Mouse (Mus musculus): ENCODE measurements at regions not wholly inside any gene's neighbourhood (a gene's known extent, or its start where the extent isn't known, plus 50 kb on each side); places are given as distances from the start of the nearest gene placed in this dataset.

GRCm38 (mm10) chr2:57772315-57772714 lies 225.4 kb upstream of the Galnt5 start:
- 68% methylated on average over 2 of the region's 2 CpGs for WGBS
- DNase-seq (ENCODE audit: low spot score), result peak; percentile 13

GRCm38 (mm10) chr2:57776154-57776553 lies 221.5 kb upstream of the Galnt5 start:
- 59% methylated on average over 5 of the region's 5 CpGs for WGBS
- no peak overlapping the region for H3K27ac ChIP-seq
- no peak for TF ChIP-seq CTCF (IDR thresholded peaks at IDR 0.05; ENCODE audit: low read depth)
- no peaks in the 10 kb centered on the region for H3K4me1 ChIP-seq (replicated peaks; ENCODE audit: insufficient read depth, low read length)
- no peaks in the 10 kb centered on the region for H3K36me3 ChIP-seq (ENCODE audit: insufficient read depth, low read length)
- H3K27me3 ChIP-seq (ENCODE audit: insufficient read depth, low read length), result no peaks in the 10 kb centered on the region
- ATAC-seq (replicated peaks; ENCODE audit: low FRiP score, low read depth) (no peak), DNase-seq (ENCODE audit: low spot score) (no peak)
- H3K4me3 ChIP-seq (replicated peaks; ENCODE audit: low read depth, low read length), result no peak overlapping the region
- H3K4me2 ChIP-seq (ENCODE audit: low read length), result no peak overlapping the region
- H3K9ac ChIP-seq (ENCODE audit: low read depth, low read length), result no peak overlapping the region
- no peaks in the 10 kb centered on the region for H3K9me3 ChIP-seq (replicated peaks; ENCODE audit: low read length)

More at GRCm38 (mm10) chr2:57772315-57772714, 225.4 kb upstream of the Galnt5 start:
- H3K36me3 ChIP-seq (ENCODE audit: insufficient read depth, low read length), result no peaks in the 10 kb centered on the region
- no peaks in the 10 kb centered on the region for H3K4me1 ChIP-seq (replicated peaks; ENCODE audit: insufficient read depth, low read length)
- H3K27ac ChIP-seq, result no peak overlapping the region
- H3K4me2 ChIP-seq (ENCODE audit: low read length), result no peak overlapping the region
- ATAC-seq (replicated peaks; ENCODE audit: low FRiP score, low read depth), result no peak
- no peak overlapping the region for H3K4me3 ChIP-seq (replicated peaks; ENCODE audit: low read depth, low read length)
- no peak overlapping the region for H3K9ac ChIP-seq (ENCODE audit: low read depth, low read length)
- peak; percentile 48 for TF ChIP-seq CTCF (IDR thresholded peaks at IDR 0.05; ENCODE audit: low read depth)
- H3K9me3 ChIP-seq (replicated peaks; ENCODE audit: low read length), result no peaks in the 10 kb centered on the region
- no peaks in the 10 kb centered on the region for H3K27me3 ChIP-seq (ENCODE audit: insufficient read depth, low read length)

- Histone ChIP-seq H3K36me3 (ENCODE audit: insufficient read depth, low read length) (no peaks in the 10 kb centered on the region), H3K4me2 (ENCODE audit: low read length) (no peak overlapping the region), H3K27me3 (ENCODE audit: insufficient read depth, low read length) (no peaks in the 10 kb centered on the region), H3K9me3 (replicated peaks; ENCODE audit: low read length) (no peaks in the 10 kb centered on the region), H3K9ac (ENCODE audit: low read depth, low read length) (no peak overlapping the region), H3K27ac (no peak overlapping the region), H3K4me3 (replicated peaks; ENCODE audit: low read depth, low read length) (no peak overlapping the region), H3K4me1 (replicated peaks; ENCODE audit: insufficient read depth, low read length) (no peaks in the 10 kb centered on the region)
- DNase-seq (ENCODE audit: low spot score) (no peak), ATAC-seq (replicated peaks; ENCODE audit: low FRiP score, low read depth) (no peak)
- TF ChIP-seq CTCF (IDR thresholded peaks at IDR 0.05; ENCODE audit: low read depth), result no peak
- 97% methylated on average over 1 of the region's 1 CpGs for WGBS
These were observed 216.8 kb upstream of the Galnt5 start for GRCm38 (mm10) chr2:57780836-57781235.

- Histone ChIP-seq H3K4me1 (replicated peaks; ENCODE audit: insufficient read depth, low read length) (no peaks in the 10 kb centered on the region), H3K4me3 (replicated peaks; ENCODE audit: low read depth, low read length) (no peak overlapping the region), H3K27me3 (ENCODE audit: insufficient read depth, low read length) (no peaks in the 10 kb centered on the region), H3K4me2 (ENCODE audit: low read length) (no peak overlapping the region), H3K9ac (ENCODE audit: low read depth, low read length) (no peak overlapping the region), H3K36me3 (ENCODE audit: insufficient read depth, low read length) (no peaks in the 10 kb centered on the region), H3K9me3 (replicated peaks; ENCODE audit: low read length) (no peaks in the 10 kb centered on the region), H3K27ac (no peak overlapping the region)
- DNase-seq (ENCODE audit: low spot score), result no peak
- ATAC-seq (replicated peaks; ENCODE audit: low FRiP score, low read depth), result no peak
- TF ChIP-seq CTCF (IDR thresholded peaks at IDR 0.05; ENCODE audit: low read depth), result no peak
- 84% methylated on average over 8 of the region's 8 CpGs for WGBS
These were observed 204.0 kb upstream of the Galnt5 start for GRCm38 (mm10) chr2:57793519-57794296.

DNA sequence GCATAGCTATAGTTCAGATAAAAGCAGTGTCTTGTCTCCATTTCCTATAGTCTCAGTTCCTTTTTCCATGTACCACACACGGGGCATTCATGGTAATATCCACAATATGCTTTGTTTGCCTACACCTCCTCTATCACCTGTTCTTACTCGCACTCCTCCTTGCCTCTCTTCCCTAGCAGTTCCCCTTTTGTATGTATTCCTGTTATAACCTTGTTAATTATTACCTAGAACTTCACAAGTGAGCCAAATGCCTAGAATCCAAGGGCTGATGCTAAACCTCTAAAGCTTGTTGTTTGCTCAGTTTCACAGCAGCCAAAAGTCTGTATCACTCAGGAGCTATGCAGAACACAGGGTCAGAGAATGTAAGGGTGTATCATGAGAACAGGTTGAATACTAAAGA lies 198.4 kb upstream of the Galnt5 start:
- ATAC-seq (replicated peaks; ENCODE audit: low FRiP score, low read depth) (no peak), DNase-seq (ENCODE audit: low spot score) (no peak)
- no peak overlapping the region for H3K27ac ChIP-seq
- TF ChIP-seq CTCF (IDR thresholded peaks at IDR 0.05; ENCODE audit: low read depth), result no peak
- no peaks in the 10 kb centered on the region for H3K9me3 ChIP-seq (replicated peaks; ENCODE audit: low read length)
- H3K27me3 ChIP-seq (ENCODE audit: insufficient read depth, low read length), result no peaks in the 10 kb centered on the region
- no peaks in the 10 kb centered on the region for H3K36me3 ChIP-seq (ENCODE audit: insufficient read depth, low read length)
- WGBS, result 46% methylated on average over 2 of the region's 2 CpGs
- no peak overlapping the region for H3K9ac ChIP-seq (ENCODE audit: low read depth, low read length)
- no peaks in the 10 kb centered on the region for H3K4me1 ChIP-seq (replicated peaks; ENCODE audit: insufficient read depth, low read length)
- H3K4me3 ChIP-seq (replicated peaks; ENCODE audit: low read depth, low read length), result no peak overlapping the region
- no peak overlapping the region for H3K4me2 ChIP-seq (ENCODE audit: low read length)

- H3K36me3 ChIP-seq (ENCODE audit: insufficient read depth, low read length), result no peaks in the 10 kb centered on the region
- TF ChIP-seq CTCF (IDR thresholded peaks at IDR 0.05; ENCODE audit: low read depth), result no peak
- no peak for ATAC-seq (replicated peaks; ENCODE audit: low FRiP score, low read depth)
These were observed 189.8 kb upstream of the Galnt5 start for GRCm38 (mm10) chr2:57807911-57808310.

More at GRCm38 (mm10) chr2:57807911-57808310, 189.8 kb upstream of the Galnt5 start:
- 68% methylated on average over 1 of the region's 1 CpGs for WGBS
- no peak overlapping the region for H3K27ac ChIP-seq
- H3K4me1 ChIP-seq (replicated peaks; ENCODE audit: insufficient read depth, low read length), result no peaks in the 10 kb centered on the region
- H3K4me2 ChIP-seq (ENCODE audit: low read length), result no peak overlapping the region
- no peaks in the 10 kb centered on the region for H3K9me3 ChIP-seq (replicated peaks; ENCODE audit: low read length)
- no peak overlapping the region for H3K9ac ChIP-seq (ENCODE audit: low read depth, low read length)
- no peak for DNase-seq (ENCODE audit: low spot score)
- H3K4me3 ChIP-seq (replicated peaks; ENCODE audit: low read depth, low read length), result no peak overlapping the region
- H3K27me3 ChIP-seq (ENCODE audit: insufficient read depth, low read length), result no peaks in the 10 kb centered on the region
